Mouse (Mus musculus) CH12.LX (cell line): ENCODE measurements around the gene Gm45837. TPM values are rescaled to one million over a fixed set of nuclear protein-coding genes. Genes with fewer than 3 reads are reported as not detected.

Experiments
- DNase-seq: peaks from one replicate; pipeline ENCODE4 v3.0.0-alpha.2; 2013; ENCODE audit errors: extremely low read depth
- H3K27ac ChIP-seq: 2 replicates; pipeline ENCODE4 v1.5.1; 2012; ENCODE audit warnings: low read depth, mild to moderate bottlenecking, control low read depth, moderate library complexity; ENCODE audit not compliant: insufficient read depth
- H3K27me3 ChIP-seq: replicated peaks from 2 replicates; pipeline ENCODE3; 2012; ENCODE audit warnings: inconsistent platforms
- H3K36me3 ChIP-seq, 2 experiments: replicated peaks in 1 of 2; 2 replicates each; pipeline versions ENCODE3 to v1.6.1; 2012; ENCODE audit warnings: inconsistent platforms in 1 of 2, low read length in 1 of 2, mild to moderate bottlenecking in 1 of 2, mixed read lengths in 1 of 2, moderate library complexity in 1 of 2; ENCODE audit not compliant: control insufficient read depth in 1 of 2, insufficient read depth in 1 of 2
- H3K4me1 ChIP-seq, 2 experiments: 2 replicates each; pipeline ENCODE4 v1.6.1; 2012; ENCODE audit warnings: inconsistent platforms in 1 of 2, moderate library complexity in 1 of 2; ENCODE audit not compliant: insufficient read depth in 2 of 2, control insufficient read depth in 1 of 2
- H3K4me2 ChIP-seq: 2 replicates; pipeline ENCODE4 v1.6.1; 2012; ENCODE audit warnings: low read depth, mild to moderate bottlenecking, control low read depth; ENCODE audit not compliant: poor library complexity, insufficient read depth, severe bottlenecking
- H3K4me3 ChIP-seq, 3 experiments: fragments of 150-350 bp in 1 of 3; sonication (generic) in 1 of 3; replicated peaks in 1 of 3; 2 replicates each; pipeline versions ENCODE3 to v1.5.1; 2011 to 2012; ENCODE audit warnings: low read depth in 2 of 3, low read length in 2 of 3, mild to moderate bottlenecking in 2 of 3, moderate library complexity in 2 of 3, control low read depth in 1 of 3, improper control_type of control experiment in 1 of 3, inconsistent platforms in 1 of 3, mixed read lengths in 1 of 3; ENCODE audit not compliant: poor library complexity in 1 of 3
- H3K79me2 ChIP-seq: replicated peaks from 2 replicates; pipeline ENCODE4 v1.6.1; 2012; ENCODE audit warnings: mild to moderate bottlenecking, moderate library complexity; ENCODE audit not compliant: control insufficient read depth, poor library complexity, insufficient read depth, severe bottlenecking; ENCODE audit errors: extremely low read depth
- H3K9ac ChIP-seq: 2 replicates; pipeline ENCODE4 v1.6.1; 2012; ENCODE audit warnings: low read depth, mild to moderate bottlenecking, control low read depth, moderate library complexity; ENCODE audit not compliant: insufficient read depth
- H3K9me3 ChIP-seq: replicated peaks from 2 replicates; pipeline ENCODE3; 2012; ENCODE audit warnings: low read length, inconsistent platforms, mixed read lengths
- BHLHE40 ChIP-seq: IDR thresholded peaks from 2 replicates; pipeline ENCODE4 v1.6.1; 2011; ENCODE audit warnings: mild to moderate bottlenecking, low read depth, low read length, improper control_type of control experiment
- CHD2 ChIP-seq: IDR thresholded peaks from 2 replicates; pipeline ENCODE4 v1.6.1; 2011; ENCODE audit warnings: low read length, improper control_type of control experiment
- E2F4 ChIP-seq: IDR thresholded peaks from 2 replicates; pipeline ENCODE4 v1.6.1; 2011; ENCODE audit warnings: low read depth, low read length, improper control_type of control experiment; ENCODE audit not compliant: insufficient replicate concordance
- ETS1 ChIP-seq: conservative IDR thresholded peaks from 2 replicates; pipeline ENCODE4 v1.6.1; 2012; ENCODE audit warnings: low read depth, mild to moderate bottlenecking, inconsistent platforms, low read length, improper control_type of control experiment, moderate library complexity
- GABPA ChIP-seq: IDR thresholded peaks from 2 replicates; pipeline ENCODE4 v1.6.1; 2012; ENCODE audit warnings: low read depth, low read length, improper control_type of control experiment, inconsistent platforms; ENCODE audit not compliant: insufficient replicate concordance
- HCFC1 ChIP-seq: IDR thresholded peaks from 2 replicates; pipeline ENCODE4 v1.6.1; 2012; ENCODE audit warnings: low read depth, mild to moderate bottlenecking, inconsistent platforms, low read length, improper control_type of control experiment
- JUND ChIP-seq: conservative IDR thresholded peaks from 2 replicates; pipeline ENCODE4 v1.6.1; 2011; ENCODE audit warnings: low read depth, low read length, improper control_type of control experiment
- MAFK ChIP-seq: IDR thresholded peaks from 2 replicates; pipeline ENCODE4 v1.6.1; 2011; ENCODE audit warnings: low read length, improper control_type of control experiment; ENCODE audit not compliant: insufficient replicate concordance
- MAX ChIP-seq: IDR thresholded peaks from 2 replicates; pipeline ENCODE4 v1.6.1; 2011; ENCODE audit warnings: low read length, improper control_type of control experiment
- MAZ ChIP-seq: IDR thresholded peaks from 2 replicates; pipeline ENCODE4 v1.6.1; 2012; ENCODE audit warnings: low read depth, mild to moderate bottlenecking, inconsistent platforms, low read length, improper control_type of control experiment, moderate library complexity
- MEF2A ChIP-seq: IDR thresholded peaks from 2 replicates; pipeline ENCODE4 v1.6.1; 2014; ENCODE audit warnings: low read depth, mild to moderate bottlenecking, inconsistent platforms, low read length, improper control_type of control experiment, borderline replicate concordance
- MXI1 ChIP-seq: IDR thresholded peaks from 2 replicates; pipeline ENCODE4 v1.6.1; 2011; ENCODE audit warnings: mild to moderate bottlenecking, low read depth, low read length, improper control_type of control experiment
- NELFE ChIP-seq: IDR thresholded peaks from 2 replicates; pipeline ENCODE4 v1.6.1; 2011; ENCODE audit warnings: low read depth, low read length, improper control_type of control experiment
- POLR2A ChIP-seq: IDR thresholded peaks from 2 replicates; pipeline ENCODE4 v1.6.1; 2011; ENCODE audit warnings: low read depth, mild to moderate bottlenecking, improper control_type of control experiment, low read length
- POLR2AphosphoS2 ChIP-seq: IDR thresholded peaks from 2 replicates; pipeline ENCODE4 v1.6.1; 2011; ENCODE audit warnings: low read depth, low read length, improper control_type of control experiment
- RAD21 ChIP-seq: IDR thresholded peaks from 2 replicates; pipeline ENCODE4 v1.6.1; 2011; ENCODE audit warnings: low read depth, mild to moderate bottlenecking, low read length, improper control_type of control experiment, moderate library complexity
- SIN3A ChIP-seq: IDR thresholded peaks from 2 replicates; pipeline ENCODE4 v1.6.1; 2012; ENCODE audit warnings: low read length, improper control_type of control experiment, inconsistent platforms
- SMC3 ChIP-seq: IDR thresholded peaks from 2 replicates; pipeline ENCODE4 v1.6.1; 2011; ENCODE audit warnings: low read depth, low read length, improper control_type of control experiment
- TBP ChIP-seq: conservative IDR thresholded peaks from 2 replicates; pipeline ENCODE4 v1.6.1; 2011; ENCODE audit warnings: low read depth, low read length, improper control_type of control experiment
- TCF12 ChIP-seq: IDR thresholded peaks from 2 replicates; pipeline ENCODE4 v1.6.1; 2014; ENCODE audit warnings: low read depth, mild to moderate bottlenecking, inconsistent platforms, low read length, improper control_type of control experiment
- UBTF ChIP-seq: IDR thresholded peaks from 2 replicates; pipeline ENCODE4 v1.6.1; 2012; ENCODE audit warnings: low read depth, mild to moderate bottlenecking, inconsistent platforms, low read length, improper control_type of control experiment, moderate library complexity
- USF2 ChIP-seq: conservative IDR thresholded peaks from 2 replicates; pipeline ENCODE4 v1.6.1; 2011; ENCODE audit warnings: low read depth, low read length, improper control_type of control experiment
- ZNF384 ChIP-seq: IDR thresholded peaks from 2 replicates; pipeline ENCODE4 v1.6.1; 2012; ENCODE audit warnings: low read depth, low read length, improper control_type of control experiment, inconsistent platforms
- dilution Hi-C: fragments of 300-500 bp; cut with MboI; formaldehyde crosslinking; loops from 2 replicates; pipeline ENCODE4 v1.14.3; 2020; ENCODE audit warnings: low sequenced_read_pairs; ENCODE audit not compliant: extremely low pct_unique_long_range_greater_than_20kb, extremely low pct_ligation_motif_present
- in situ Hi-C: fragments of 300-500 bp; cut with MboI; formaldehyde crosslinking; loops from 3 replicates; pipeline ENCODE4 v1.14.3; 2019; ENCODE audit warnings: low sequenced_read_pairs, low pct_ligation_motif_present, low pct_unique_long_range_greater_than_20kb, mixed read lengths
- polyA plus RNA-seq: library from polyadenylated mRNA; unstranded; fragments of >175 nt; gene quantifications from 2 replicates; pipeline ENCODE4 v1.2.1, GENCODE M21; 2012; ENCODE audit warnings: low read depth; ENCODE audit not compliant: insufficient read length
- total RNA-seq, 2 experiments: library from RNA; depleted of rRNA; stranded (reverse); fragments of 300-350 nt in 1 of 2; fragments of >200 nt in 1 of 2; gene quantifications; 2 replicates each; pipeline ENCODE4 v1.2.3; 2012 to 2014

Gene Gm45837
- total and polyA plus RNA-seq, 3 experiments = 0.04 to 0.84 TPM; not detected in 1

DNA sequence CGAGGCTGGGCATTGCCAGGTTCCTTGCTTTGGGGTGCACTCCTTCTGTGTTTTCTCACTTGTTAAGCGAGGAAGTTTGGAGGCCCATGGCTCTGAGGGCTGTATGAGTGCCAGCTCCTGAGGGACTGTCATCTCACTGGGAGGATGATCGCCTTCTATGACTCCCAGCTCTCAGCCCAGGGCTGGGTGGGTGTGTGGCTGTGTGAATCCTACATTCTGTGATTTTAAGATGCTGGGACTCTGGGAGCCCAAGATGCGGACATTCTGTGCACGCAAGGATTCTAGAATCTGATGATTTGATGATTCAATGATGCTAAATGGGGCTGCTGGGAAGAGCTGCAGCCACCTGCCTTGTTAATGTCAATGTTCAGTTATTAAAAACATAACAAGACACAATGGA is 46.6 kb downstream of the Gm45837 start:
- Histone ChIP-seq H3K4me1 (peaks cover 2 to 57% of the 10 kb centered on the region in 2 experiments; a peak in 3 of 4 replicates), H3K27me3 (peaks cover 85% of the 10 kb centered on the region), H3K27ac (no peak overlapping the region), H3K79me2 (no peaks in the 10 kb centered on the region), H3K4me3 (no peak overlapping the region), H3K4me2 (no peak overlapping the region), H3K9ac (no peak overlapping the region), H3K36me3 (no peaks in the 10 kb centered on the region), H3K9me3 (no peaks in the 10 kb centered on the region)
- in situ Hi-C loops = loop anchor here (5.0 kb wide), 1 partner anchor 45 kb away; no protein-coding TSS in a partner anchor
- no peak for DNase-seq
- TF ChIP-seq GABPA (no peak), USF2 (no peak), RAD21 (no peak), CHD2 (no peak), BHLHE40 (no peak), MAX (no peak), UBTF (no peak), MAZ (no peak), SMC3 (no peak)
- dilution Hi-C loops = no loop called here

DNA sequence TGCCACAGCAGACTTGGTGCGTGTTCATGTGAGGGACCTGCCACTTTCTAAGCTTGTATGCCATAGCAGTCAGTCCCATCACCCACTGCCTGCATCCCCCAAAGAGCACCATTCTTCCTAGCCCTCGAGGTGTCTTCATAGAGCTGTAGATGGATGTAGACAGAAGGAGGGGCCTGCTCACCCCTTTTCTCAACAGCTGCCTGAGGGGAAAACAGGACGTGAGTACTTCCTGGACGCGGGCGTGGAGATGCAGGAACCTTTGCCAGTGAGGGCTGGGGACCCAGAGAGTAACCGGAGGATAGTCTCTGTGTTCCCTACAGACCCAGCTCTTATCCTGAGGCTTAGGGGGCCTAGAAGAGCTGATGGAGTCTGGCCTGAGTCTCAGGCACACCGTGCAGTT is 47.1 kb downstream of the Gm45837 start:
- Histone ChIP-seq H3K79me2 (no peaks in the 10 kb centered on the region), H3K9me3 (no peaks in the 10 kb centered on the region), H3K4me2 (no peak overlapping the region), H3K9ac (no peak overlapping the region), H3K36me3 (no peaks in the 10 kb centered on the region), H3K4me3 (no peak overlapping the region), H3K27ac (no peak overlapping the region), H3K4me1 (peaks cover 2 to 57% of the 10 kb centered on the region in 2 experiments; a peak in 3 of 4 replicates), H3K27me3 (peaks cover 85% of the 10 kb centered on the region)
- in situ Hi-C loops = loop anchor here (5.0 kb wide), 1 partner anchor 44 kb away; no protein-coding TSS in a partner anchor
- no peak for TF ChIP-seq ETS1
- dilution Hi-C loops = no loop called here
- DNase-seq = no peak

DNA sequence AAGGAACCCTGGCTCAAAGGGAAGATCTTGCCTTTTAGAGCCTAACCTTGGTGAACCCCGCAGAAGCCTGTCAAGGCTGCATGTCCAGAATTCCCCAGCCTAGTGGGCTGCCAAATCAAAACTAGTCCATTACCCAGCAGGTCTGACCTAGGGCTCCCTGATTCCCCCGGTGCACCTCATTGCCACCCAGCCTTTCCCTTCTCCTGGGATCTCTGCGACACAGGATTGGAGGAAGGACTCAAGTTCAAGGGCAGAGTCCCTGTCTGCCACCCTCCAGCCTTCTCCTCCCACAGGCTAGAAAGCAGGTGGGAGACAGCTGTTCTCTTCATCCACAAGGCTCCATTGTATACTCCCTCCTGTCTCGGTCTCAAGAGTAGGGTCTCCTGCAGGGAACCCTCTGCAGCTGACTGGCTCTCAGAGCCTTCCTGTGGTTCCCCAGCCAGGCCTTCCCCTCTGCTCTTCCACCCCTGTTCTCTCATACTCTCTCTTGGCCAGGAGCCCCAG is 47.6 kb downstream of the Gm45837 start:
- in situ Hi-C loops (loop anchor here (5.0 kb wide), 1 partner anchor 44 kb away; no protein-coding TSS in a partner anchor), dilution Hi-C loops (no loop called here)
- peaks cover 84% of the 10 kb centered on the region for H3K27me3 ChIP-seq
- H3K27ac ChIP-seq = no peak overlapping the region
- H3K9ac ChIP-seq = no peak overlapping the region
- H3K4me2 ChIP-seq = no peak overlapping the region
- H3K9me3 ChIP-seq = no peaks in the 10 kb centered on the region
- no peak for DNase-seq
- H3K4me3 ChIP-seq = no peak overlapping the region
- H3K36me3 ChIP-seq = no peaks in the 10 kb centered on the region
- no peaks in the 10 kb centered on the region for H3K79me2 ChIP-seq
- no peak for TF ChIP-seq TCF12
- TF ChIP-seq MXI1 = no peak
- TF ChIP-seq HCFC1 = no peak
- no peak for TF ChIP-seq POLR2A
- no peak for TF ChIP-seq MAZ
- no peak for TF ChIP-seq MEF2A
- TF ChIP-seq MAX = no peak
- no peak for TF ChIP-seq ZNF384
- TF ChIP-seq RAD21 = no peak
- no peak for TF ChIP-seq MAFK
- no peak for TF ChIP-seq NELFE
- no peak for TF ChIP-seq POLR2AphosphoS2
- TF ChIP-seq E2F4 = no peak
- no peak for TF ChIP-seq TBP
- TF ChIP-seq UBTF = no peak
- no peak for TF ChIP-seq SIN3A
- TF ChIP-seq JUND = no peak
- peaks cover 2 to 57% of the 10 kb centered on the region in 2 experiments; a peak in 3 of 4 replicates for H3K4me1 ChIP-seq
